Mouse (Mus musculus) thymus, postnatal 4 days (tissue): ENCODE measurements around the gene Kdm4c.
"Not testable (repeated sequence)": the region's sequence is repeated elsewhere in the genome, so short reads cannot be mapped to it uniquely, and the experiment has no call there.

Experiments
- DNase-seq: peaks from one replicate; pipeline ENCODE4 v3.0.0; 2021

Gene Kdm4c

DNA sequence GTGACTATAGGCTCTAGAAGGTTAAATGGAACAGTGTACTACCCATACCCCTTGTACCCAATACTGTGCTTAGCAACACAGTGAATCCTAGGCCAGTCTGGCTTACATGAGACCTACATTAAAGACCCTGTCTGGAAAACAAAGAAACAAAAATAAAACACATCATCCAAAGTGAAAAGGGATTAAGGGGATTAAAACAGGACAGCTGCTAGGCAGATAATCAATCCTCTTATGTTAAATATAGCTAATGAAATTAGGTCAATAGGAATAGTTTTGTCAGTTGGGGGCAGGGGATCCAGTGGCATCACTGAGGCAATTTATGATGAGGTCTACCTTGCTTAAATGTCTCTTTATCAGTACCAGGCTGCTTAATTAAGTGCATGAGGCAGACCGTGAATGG is at the start of gene Kdm4c:
Gene Kdm4c (plus strand): TSS at position 322 of the 400 bp plus-strand sequence.
- no peak for DNase-seq

DNA sequence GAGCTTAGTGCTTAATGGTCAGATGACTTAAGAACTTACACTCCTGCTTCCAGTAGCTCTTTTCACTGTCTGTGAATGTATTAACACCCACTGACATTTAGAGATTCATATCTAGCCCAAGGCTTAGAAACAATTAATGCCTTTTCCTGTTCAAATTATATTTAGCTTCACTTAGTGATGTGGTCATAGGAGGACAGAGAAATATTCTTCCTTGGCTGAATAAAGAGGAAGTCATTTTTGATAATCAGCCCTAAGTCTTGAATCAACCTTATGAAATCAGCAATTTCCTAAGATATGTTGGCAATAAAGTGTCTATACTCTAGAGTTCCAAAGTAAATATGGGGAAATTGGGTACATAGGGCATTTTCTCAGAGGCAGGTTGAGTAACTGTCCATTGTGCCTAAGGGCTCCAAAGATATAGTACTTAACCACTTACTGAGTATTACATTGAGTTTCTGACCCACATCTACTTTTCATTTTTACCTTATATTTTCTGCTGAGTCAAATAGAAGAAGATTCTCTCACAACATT is 41.0 kb upstream of the Kdm4c start:
- DNase-seq = no peak

DNA sequence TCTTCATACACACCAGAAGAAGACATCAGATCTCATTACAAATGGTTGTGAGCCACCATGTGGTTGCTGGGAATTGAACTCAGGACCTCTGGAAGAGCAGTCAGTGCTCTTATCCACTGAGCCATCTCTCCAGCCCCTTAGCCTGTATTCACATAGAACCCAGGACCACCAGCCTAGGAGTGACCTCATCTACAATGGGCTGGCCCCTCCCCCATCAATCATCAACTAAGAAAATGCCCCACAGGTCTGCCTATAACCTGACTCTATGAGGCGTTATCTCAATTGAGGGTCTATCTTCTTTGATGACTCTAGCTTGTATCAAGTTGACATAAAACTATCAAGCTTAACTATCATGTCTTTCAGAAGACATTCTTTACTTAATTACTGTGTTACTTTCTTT is 20.5 kb upstream of the Kdm4c start:
- DNase-seq = not testable (repeated sequence)

DNA sequence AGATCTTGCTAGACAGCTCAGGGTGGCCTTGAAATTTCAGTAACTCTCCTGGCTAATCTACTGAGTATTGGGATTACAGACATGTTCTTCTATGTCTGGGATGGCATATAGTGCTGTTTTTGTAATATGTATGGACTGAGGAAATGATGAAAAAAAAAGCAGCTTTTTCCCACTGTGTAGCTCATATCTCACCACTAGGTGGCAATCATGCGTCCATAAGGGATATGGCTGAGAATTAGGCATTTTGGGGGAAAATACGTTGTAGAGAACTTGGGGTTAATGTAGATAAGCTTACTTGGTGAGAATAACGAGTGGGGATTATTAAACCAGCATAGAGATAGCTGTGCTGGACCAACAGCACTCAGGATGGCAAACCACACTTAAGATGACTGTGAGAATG is 19.9 kb upstream of the Kdm4c start:
- DNase-seq = peak; percentile 30

DNA sequence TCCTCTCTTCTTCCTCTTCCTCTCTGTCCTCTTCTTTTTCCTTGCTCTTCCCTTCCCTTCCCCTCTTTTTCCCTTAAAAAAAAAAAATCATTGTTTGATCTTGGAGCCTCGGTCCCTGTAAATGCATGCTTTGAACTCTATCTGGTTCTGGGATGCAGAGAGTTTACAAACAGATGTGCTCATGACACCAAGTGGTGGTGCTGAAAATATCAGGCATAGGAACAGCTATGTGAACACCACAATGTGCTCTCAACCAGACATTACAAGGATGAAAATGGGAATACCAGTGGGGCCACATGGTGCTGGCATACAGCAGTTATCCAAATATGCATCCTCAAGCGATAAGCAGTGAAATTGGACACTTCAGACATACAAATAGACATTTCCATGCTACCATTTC is 18.1 kb upstream of the Kdm4c start:
- no peak for DNase-seq

DNA sequence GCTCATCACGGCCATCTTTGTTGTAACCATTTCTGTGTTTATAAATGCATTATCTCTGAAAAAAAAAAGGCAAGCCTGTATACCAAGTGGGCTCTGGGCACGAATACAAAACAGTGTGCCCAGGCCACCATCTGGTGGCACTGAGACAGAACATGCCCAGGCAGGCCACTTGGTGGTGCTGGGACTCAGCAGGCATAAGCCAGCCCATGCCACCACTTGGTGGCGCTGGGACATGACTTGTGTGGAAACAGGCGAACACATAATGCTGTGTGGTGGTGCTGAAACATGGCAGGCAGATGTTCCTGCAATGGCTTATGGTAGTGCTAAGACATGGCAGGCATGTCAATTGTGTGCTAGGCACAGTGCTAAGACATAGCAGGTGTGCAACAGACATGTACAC is 11.3 kb upstream of the Kdm4c start:
- peak; percentile 63 for DNase-seq

DNA sequence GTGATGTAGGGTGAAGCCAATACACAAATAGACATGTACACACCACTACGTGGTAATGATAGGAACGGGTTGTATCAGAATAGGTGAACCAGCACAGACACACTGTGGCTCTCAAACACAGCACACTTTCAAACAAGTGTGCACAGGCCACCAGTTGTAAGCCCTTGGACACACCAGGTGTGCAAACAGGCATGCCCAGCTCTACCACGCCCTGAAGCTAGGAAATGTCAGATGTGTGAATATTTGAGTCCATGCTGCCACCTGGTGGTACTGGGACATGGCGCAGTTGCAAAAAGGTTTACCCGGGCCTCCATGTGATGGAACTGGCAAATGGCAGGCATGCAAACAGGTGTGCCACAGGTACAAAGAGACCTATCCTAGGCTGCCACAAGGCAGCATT is 10.9 kb upstream of the Kdm4c start:
- DNase-seq = peak; percentile 72

DNA sequence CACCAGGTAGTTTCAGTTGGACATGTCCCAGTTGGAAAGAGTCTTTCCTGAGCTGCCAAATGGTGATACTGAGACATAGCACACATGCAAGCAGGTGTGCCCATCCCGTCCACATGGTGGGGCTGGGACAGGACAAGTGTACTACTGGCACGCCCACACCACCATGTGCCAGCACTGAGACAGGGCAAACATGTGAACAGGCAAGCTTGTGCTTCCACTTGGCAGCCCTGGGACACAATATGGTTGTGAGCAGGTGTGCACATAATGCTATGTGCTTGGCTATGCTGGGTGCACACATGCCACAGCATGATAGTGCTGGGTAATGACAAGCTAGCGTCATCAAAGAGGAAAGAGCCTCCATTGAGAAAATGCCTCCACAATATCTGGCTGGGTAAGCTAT is 8.8 kb upstream of the Kdm4c start:
- no peak for DNase-seq

DNA sequence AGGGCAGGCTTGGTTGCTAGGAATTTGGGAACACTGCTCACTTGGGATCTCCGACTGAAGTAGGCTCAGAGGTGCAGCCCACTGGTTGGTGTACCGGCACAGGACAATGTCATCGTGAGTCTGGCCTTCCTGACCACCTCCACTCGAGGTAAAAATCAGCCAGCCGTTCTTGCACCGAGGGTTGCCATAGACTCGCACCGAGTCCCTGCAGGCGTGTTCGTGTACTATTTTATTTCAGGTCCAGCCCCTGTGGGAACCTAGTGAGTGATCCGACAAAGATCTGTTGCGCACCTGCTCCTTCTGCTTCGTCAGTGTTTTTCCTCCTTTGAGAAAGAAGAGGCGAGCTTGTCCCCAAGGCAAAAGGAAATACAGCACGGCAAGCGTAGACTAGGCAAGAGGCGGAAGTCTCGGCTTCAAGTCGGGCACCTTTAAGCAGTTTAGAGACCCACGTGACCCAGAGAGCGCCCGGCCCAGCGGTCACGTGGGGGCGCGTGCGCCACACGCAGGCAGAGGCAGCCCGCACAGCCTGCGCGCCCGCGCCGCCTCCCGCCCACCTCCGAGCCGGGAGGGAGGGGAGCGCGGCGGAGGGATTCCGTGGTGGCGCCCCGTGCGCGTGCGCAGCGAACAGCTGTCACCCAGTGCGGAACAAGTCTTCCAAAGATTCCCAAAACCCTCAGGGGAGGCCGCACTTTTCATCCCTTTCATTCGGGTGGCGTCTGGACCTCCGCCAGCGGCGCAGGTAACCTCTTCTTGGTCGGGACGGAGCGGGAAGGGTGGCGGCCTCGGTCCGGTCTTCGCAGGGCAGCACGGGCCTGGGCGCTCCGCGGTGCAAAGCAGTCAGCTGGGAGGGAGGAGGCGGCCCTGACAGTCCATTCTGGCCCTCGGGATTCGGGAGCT is 9.3 kb downstream of the Kdm4c start:
- DNase-seq = peak; percentile 97

DNA sequence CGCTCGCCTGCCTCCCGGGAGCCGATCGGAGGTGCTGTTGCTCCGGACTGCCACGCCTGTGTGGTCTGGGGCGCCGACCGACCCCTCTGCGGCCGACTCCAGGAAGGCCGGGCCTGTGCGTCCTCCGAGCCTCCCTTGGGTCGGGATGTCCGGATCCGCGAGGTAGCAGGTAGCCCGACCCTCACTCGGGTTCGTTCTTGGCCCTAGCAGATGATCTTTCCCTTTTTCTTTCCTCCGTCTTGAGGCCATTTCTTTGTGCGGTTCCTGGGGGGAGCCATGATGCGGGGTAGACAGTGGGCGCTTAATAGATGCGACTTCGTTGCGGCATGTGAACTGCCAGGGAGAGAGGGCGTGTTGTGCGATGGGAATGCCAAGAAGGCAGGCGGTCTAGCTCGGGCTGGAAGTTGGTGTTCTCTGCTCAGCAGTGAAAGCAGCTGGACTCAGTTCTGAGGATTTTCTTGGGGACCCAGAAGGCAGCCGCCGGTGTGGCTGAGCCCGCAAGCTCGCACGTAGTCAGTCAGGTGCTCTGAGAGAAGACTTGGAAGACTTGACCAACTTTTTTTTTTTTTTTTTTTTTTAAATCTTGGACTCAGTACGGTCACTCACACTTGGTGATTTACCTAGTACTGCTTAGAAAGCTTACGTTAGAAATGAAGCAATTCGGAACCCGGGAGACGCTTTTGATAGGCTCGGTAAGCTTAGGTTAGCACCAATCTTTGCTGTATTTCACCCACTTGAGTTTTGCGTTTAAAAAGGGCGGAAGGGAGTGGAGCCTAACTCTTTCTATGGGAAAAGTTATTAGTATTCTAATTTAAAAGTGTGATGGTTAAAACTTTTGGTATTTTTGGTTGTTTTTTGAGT is 10.2 kb downstream of the Kdm4c start:
- peak; percentile 54 for DNase-seq

DNA sequence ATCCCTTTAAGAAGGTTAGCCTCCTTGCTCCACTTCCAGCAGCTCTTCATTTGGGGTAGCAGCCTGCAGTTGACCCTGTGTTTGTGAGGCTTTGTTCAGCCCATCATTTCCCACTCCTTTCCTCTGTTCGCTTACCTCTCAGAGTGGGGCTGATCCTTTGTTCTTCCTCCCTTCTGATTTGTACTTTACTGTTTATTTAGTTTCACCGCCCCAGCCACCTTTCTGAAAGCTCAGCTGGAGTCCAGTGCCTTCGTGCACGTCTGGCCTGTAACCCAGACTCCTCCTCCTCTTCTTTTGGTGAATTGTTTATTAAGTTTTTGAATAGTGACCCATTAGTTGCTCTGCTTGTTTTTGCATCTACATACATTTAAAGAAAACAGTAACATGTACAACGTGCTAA is 15.6 kb downstream of the Kdm4c start:
- no peak for DNase-seq

DNA sequence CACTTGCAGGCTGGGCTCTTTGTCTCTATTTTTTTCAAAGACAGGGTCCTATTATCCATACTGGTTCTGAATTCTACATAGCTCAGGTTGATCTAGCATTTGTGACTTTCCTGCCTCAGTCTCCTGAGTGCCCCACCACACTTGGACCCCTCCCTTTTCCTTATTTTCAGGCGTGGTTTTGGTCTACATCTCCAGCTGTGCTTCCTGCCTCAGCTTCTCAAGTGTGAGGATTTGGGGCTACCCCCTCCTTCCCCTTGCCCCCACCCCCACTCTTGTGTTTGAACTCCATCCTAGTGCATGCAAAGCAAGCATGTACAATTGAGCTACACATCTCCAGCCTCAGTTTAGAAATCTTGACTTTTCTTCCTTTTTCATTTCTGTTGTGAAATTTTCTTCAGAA is 16.2 kb downstream of the Kdm4c start:
- no peak for DNase-seq

DNA sequence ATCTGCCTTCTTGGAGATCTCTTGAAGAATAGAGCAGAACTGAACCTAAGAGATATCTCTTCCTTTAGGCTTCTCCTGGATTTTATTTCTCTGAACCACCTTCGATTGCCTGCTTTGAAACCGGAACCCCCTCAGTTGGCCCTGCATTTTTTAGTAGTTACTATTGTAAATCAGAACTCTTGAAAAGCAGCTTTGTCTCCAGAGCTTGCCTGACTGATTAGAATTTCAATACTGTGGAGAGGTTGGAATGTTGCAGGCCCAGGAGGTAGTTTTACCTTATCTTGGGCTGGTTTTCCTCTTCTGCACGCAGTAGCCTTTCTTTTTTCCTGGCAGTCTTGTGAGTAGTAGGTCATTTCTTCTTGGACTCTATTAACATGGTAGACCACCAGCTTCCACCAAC is 17.0 kb downstream of the Kdm4c start:
- DNase-seq = no peak

DNA sequence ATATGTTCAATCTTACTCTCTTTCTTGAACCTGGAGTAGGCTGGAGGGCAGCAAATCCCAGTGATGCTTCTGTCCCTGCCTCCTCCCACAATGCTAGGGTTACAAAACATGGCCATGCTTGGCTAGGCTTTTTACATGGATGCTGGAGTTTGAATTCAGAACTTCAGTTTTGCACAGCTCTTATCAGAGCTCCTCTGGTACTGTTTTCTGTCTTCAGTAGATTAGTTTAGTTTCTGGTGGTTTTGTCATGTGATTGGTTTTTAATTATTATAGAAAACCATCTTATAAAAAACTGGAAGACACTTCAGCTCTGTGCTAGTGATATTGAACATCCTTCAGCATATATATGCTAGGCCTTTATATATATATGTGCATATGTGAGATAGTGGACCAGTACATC is 19.6 kb downstream of the Kdm4c start:
- no peak for DNase-seq

DNA sequence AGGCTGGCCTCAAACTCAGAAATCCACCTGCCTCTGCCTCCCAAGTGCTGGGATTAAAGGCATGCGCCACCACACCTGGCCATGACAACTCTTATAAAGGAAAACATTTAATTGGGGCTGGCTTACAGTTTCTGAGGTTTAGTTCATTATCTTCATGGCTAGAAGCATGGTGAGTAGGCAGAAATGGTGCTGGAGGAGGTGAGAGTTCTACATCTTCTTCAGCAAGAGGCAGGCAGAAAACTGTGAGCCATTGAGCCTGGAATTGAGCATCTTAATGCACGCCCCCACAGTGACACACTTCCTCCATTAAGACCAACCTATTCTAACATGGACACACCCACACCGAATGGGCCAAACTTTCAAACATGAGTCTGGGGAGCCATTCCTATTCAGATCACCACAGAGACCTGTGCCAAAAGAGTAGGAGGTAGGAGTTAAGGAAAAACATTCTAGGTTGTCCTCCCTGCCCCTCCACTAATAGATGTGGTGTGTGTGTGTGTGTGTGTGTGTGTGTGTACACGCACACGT is 22.2 kb downstream of the Kdm4c start:
- no peak for DNase-seq

DNA sequence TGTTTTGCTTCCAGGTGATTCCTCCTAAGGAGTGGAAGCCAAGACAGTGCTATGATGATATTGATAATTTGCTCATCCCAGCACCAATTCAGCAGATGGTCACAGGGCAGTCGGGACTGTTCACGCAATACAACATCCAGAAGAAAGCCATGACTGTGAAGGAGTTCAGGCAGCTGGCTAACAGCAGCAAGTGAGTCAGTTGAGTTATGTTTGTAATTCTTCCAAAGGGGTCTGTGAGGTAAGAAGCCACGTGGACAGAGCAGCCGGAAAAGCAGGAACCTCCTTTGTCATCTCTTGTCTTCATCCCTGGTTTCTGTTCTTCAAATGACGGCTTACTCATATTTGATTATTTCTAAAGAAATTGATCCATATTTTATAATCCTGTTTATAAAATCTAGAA is 28.9 kb downstream of the Kdm4c start:
- DNase-seq = no peak

DNA sequence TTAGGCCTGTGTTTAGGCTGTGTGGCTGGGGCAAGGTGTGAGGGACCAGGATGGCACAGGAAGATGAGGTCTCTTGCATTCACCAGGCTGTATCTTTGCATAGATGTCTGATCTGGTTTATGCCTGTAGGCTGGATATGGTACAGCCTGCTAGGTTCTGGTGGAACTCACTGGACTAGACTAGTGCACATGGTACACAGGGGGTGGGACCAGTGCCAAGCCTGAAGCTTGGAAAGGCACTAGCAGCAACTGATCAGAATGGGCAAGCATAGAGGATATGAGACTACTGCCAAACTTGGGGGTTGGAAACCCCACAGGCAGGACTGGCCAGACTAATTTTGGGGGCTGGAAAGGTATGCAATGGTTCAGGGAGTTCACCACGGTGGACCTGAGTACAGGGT is 35.2 kb downstream of the Kdm4c start:
- DNase-seq = no peak

DNA sequence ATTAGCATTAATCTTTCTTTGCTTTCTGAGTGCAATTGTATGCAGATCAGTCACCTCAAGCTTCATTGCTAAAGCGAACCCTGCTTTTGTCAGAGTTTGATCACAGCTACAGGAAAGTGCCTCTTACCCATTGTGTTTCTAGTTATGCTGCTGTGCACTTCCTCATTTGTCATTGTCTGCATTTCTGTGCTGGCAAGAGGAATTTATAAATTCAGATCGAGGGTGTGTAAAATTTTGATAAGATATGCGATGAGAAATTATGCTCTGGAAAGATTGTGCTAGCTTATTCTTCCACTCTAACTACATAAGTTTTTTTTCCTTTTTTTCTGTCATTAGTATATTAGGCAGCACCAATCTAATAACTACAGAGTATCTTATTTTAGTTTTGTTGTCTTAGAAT is 37.9 kb downstream of the Kdm4c start:
- no peak for DNase-seq

DNA sequence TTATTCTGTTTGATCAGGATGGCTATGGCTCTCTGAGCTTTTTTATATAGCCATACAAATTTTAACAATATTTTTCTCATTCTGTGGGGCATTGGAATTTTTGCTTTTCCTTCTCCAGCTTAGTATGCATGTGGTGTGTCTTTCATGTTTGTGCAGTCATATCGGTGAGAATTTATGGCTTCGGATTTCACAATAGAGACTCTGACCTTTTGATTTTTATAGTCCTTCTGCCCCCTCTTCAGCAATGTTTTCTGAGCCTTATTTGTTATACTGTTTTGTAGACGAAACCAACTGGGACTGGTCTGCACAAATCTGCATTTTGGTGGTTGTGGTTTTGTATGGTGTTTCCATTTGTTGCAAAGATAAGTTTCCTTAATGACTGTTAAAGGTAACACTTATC is 45.6 kb downstream of the Kdm4c start:
- DNase-seq = no peak

DNA sequence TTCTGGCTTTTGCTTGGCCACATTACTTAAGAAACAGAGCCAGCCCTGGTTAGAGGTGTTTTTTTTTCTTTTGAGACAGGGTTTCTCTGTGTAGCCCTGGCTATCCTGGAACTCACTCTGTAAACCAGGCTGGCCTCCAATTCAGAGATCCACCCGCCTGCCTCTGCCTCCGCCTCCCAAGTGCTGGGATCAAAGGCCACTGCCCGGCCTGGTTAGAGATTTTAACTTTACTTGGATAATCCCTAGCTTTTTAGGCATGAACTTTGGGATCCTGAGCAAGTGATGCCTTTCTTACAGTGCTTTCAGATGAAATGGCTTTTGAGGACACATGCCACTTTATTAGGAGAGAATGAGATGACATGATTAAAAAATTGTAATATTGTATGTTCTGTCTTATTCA is 52.4 kb downstream of the Kdm4c start:
- no peak for DNase-seq

DNA sequence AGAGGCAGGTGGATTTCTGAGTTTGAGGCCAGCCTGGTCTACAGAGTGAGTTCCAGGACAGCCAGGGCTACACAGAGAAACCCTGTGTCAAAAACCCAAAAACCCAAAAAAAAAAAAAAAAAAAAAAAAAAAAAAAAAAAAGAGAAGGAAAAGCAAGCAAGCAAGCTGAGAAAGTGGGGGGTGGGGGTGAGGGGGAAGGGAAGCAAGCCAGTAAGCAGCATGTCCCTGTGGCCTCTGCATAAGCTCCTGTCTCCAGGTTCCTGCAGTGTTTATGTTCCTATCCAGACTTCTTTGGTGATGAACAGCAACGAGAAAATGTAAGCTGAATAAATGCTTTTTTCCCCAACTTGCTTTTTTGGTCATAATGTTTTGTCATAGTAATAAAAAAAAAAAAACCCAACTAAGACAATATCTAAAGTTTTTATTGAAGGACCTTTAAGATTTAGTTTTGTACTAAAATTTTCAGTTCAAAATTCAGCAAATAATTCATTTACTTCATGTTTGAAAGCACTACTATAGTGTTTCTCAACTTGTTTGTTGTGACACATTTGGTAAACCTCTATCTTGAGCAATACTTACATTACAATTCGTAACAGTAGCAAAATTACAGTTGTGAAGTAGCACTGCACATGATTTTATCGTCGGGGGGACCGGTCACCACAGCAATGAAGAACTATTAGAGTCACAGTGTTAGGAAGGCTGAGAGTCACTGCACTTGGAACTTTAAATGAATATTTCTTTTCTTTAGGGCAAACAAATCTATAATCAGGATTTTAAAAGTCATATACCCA is 63.2 kb downstream of the Kdm4c start:
- DNase-seq = no peak

DNA sequence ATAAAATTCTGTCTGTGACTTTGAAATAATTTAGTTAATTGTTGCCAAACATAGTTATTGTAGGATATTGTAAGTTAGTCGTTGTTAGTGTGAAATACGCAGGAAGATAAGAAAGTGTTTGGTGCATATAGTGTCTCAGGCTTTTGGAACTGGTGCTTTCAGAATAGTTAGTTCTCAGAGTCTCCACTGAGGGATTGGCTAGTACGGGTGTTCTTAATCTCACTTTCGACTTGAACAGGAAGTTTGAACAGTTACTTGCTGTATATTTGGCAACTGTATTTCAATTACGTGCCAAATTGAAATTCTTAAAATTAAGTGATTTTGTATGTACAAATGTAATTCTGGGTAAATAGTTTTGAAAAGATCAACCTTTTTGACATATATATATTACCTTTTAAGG is 68.8 kb downstream of the Kdm4c start:
- no peak for DNase-seq

DNA sequence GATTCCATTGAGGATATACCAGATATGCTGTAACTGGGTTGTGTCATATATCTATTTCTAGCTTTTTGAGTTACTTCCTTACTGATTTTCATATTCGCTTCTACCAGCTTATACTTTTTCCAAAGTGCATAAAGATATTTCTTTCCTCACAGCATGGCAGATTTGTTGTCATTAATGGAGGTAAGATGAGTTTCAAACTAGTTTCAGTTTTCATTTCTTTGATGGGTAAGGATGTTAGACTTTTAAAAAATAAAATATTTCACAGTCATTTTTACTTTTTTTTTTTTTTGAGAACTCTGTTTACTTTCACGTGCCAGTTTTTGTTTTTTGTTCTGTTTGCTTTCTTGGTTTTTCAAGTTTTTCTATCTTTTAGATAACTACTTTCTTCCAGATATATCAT is 70.6 kb downstream of the Kdm4c start:
- no peak for DNase-seq
